Mouse (Mus musculus) liver, embryonic 13.5 days (tissue): Measurements from ENCODE around the gene Zbtb48. TPM values are rescaled to one million over a fixed set of nuclear protein-coding genes. Genes with fewer than 3 reads are reported as not detected.

Experiments used
- ATAC-seq: fragments of 200-750 bp; cut with Nextera tagmentation; 2 replicates; pipeline ENCODE4 v1.8.0; 2017; ENCODE audit warnings: low read depth, mild to moderate bottlenecking, moderate number of reproducible peaks, moderate library complexity
- DNase-seq: peaks from one replicate; pipeline ENCODE4 v3.0.0; 2022
- H3K27ac ChIP-seq: fragments of 300-500 bp; sonication (generic); 2 replicates; pipeline ENCODE4 v1.5.1; 2015; ENCODE audit warnings: moderate library complexity, mild to moderate bottlenecking, inconsistent platforms
- H3K27me3 ChIP-seq: fragments of 300-500 bp; sonication (generic); 2 replicates; pipeline ENCODE4 v1.6.1; 2015; ENCODE audit warnings: mild to moderate bottlenecking, inconsistent platforms
- H3K36me3 ChIP-seq: fragments of 300-500 bp; sonication (generic); 2 replicates; pipeline ENCODE4 v1.6.1; 2015; ENCODE audit warnings: mild to moderate bottlenecking, inconsistent platforms
- H3K4me1 ChIP-seq: fragments of 300-500 bp; sonication (generic); replicated peaks from 2 replicates; pipeline ENCODE4 v1.6.1; 2015; ENCODE audit warnings: inconsistent platforms
- H3K4me2 ChIP-seq: fragments of 300-500 bp; sonication (generic); 2 replicates; pipeline ENCODE4 v1.6.1; 2015; ENCODE audit warnings: inconsistent platforms, mild to moderate bottlenecking, moderate library complexity
- H3K4me3 ChIP-seq: fragments of 300-500 bp; sonication (generic); replicated peaks from 2 replicates; pipeline ENCODE4 v1.5.1; 2015; ENCODE audit warnings: mild to moderate bottlenecking, inconsistent platforms
- H3K9ac ChIP-seq: fragments of 300-500 bp; sonication (generic); 2 replicates; pipeline ENCODE4 v1.6.1; 2015; ENCODE audit warnings: mild to moderate bottlenecking, inconsistent platforms
- H3K9me3 ChIP-seq: fragments of 300-500 bp; sonication (generic); replicated peaks from 2 replicates; pipeline ENCODE4 v1.6.1; 2016; ENCODE audit warnings: inconsistent platforms
- whole genome bisulfite sequencing: fragments of 180-500 bp; shearing (Covaris S2); methylation state at CpG from one replicate; pipeline ENCODE4 v1.1.7; 2015; ENCODE audit not compliant: insufficient replicate concordance; 5-methylcytosine and 5-hydroxymethylcytosine counted together
- polyA plus RNA-seq: library from polyadenylated mRNA; unstranded; fragments of >200 nt; fragmentation: Nextera tagmentation; extraction: Ambion mirVana; gene quantifications from 2 replicates; pipeline ENCODE4 v1.2.1, GENCODE M21; 2015

The Zbtb48 gene
- polyA plus RNA-seq, 1 experiment from 2014 or later, result 7.2 TPM

DNA sequence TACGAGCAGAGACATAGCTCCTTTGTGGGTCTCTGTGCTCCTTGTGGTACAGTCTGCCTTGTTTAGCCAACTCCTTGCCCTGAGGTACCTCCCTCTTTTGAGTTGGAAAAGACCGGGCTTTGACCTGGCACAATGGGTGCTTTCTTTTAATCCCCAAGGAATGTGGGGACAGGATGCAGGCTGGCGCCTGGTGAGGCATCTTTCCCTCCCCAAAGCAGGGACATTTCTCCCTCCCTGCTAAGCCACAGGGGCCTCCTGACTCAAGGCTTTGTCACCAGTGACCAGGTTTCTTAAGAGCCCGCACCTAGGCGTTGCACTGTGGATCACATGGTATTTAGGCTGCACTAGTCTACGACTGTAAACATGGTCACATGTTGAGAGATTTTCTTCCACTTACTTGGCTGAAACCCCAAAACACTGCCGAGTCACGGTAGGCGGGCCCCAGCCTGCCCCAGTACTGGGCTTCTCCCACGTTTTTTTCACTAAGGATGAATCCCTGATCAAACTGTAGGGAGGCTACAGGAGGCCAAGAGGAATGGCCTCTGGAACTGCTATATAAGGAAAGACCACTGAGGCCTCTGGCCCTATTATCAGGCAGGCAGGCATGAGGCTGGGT lies 17.3 kb downstream of the Zbtb48 start:
- H3K27ac ChIP-seq, result peak overlapping the region; percentile 88
- peak overlapping the region; percentile 86 for H3K9ac ChIP-seq
- under 1% methylated on average over 10 of the region's 10 CpGs for WGBS
- H3K4me1 ChIP-seq, result peaks cover 73% of the 10 kb centered on the region
- H3K4me2 ChIP-seq, result peak overlapping the region; percentile 100
- DNase-seq, result peak; percentile 57
- peak; percentile 69 for ATAC-seq
- peak overlapping the region; percentile 85 for H3K4me3 ChIP-seq
- H3K27me3 ChIP-seq, result peaks cover 21% of the 10 kb centered on the region
- no peaks in the 10 kb centered on the region for H3K9me3 ChIP-seq
- H3K36me3 ChIP-seq, result peaks cover 37% of the 10 kb centered on the region

DNA sequence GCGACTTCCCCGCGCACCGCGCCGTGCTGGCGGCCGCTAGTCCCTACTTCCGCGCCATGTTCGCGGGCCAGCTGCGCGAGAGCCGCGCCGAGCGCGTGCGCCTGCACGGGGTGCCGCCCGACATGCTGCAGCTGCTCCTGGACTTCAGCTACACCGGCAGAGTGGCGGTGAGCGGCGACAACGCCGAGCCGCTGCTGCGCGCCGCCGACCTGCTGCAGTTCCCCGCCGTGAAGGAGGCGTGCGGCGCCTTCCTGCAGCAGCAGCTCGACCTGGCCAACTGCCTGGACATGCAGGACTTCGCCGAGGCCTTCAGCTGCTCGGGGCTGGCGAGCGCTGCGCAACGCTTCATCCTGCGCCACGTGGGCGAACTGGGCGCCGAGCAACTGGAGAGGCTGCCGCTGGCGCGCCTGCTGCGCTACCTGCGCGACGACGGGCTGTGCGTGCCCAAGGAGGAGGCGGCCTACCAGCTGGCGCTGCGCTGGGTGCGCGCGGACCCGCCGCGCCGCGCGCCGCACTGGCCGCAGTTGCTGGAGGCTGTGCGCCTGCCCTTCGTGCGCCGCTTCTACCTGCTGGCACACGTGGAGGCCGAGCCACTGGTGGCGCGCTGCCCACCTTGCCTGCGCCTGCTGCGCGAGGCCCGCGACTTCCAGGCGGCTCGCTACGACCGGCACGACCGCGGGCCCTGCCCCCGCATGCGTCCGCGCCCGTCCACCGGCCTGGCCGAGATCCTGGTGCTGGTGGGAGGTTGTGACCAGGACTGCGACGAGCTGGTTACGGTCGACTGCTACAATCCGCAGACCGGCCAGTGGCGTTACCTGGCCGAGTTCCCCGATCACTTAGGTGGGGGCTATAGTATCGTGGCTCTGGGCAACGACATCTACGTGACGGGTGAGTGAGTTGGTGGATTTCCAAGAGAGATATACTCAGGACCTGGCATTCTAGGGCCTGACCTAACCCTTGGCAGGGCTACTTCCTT lies 18.1 kb downstream of the Zbtb48 start:
- WGBS, result under 1% methylated on average over 115 of the region's 115 CpGs
- peak overlapping the region; percentile 100 for H3K4me2 ChIP-seq
- H3K4me1 ChIP-seq, result peaks cover 73% of the 10 kb centered on the region
- H3K27me3 ChIP-seq, result peaks cover 21% of the 10 kb centered on the region
- ATAC-seq, result peak; percentile 60
- H3K9me3 ChIP-seq, result no peaks in the 10 kb centered on the region
- H3K4me3 ChIP-seq, result peak overlapping the region; percentile 85
- peak overlapping the region; percentile 86 for H3K9ac ChIP-seq
- H3K27ac ChIP-seq, result peak overlapping the region; percentile 88
- DNase-seq, result no peak
- peaks cover 29% of the 10 kb centered on the region for H3K36me3 ChIP-seq

DNA sequence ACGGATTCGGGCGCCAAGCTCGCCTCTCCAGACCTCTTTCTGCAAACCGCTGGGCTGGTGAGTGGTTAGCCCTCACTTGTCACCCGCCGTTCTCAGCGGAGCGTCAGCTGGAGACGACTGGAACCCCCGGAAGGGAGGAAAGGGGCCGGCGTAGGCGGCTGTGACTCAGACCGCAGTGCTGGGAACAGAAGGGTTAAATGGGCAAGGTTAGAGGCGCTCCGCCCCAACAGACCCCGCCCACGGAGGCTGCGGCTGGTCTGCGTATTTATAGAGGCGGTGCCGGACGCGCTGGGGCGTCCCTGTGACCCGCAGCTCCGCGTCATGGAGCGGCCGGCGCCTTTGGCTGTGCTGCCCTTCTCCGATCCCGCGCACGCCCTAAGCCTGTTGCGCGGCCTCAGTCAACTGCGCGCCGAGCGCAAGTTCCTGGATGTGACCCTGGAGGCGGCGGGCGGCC lies 18.8 kb downstream of the Zbtb48 start, which contains the start of gene Klhl21:
Gene Klhl21, plus strand, starts transcription at position 182 of the 454 bp plus-strand sequence.
- Histone ChIP-seq H3K36me3 (peaks cover 22% of the 10 kb centered on the region), H3K4me2 (peak within 1 kb of the TSS; percentile 100), H3K9me3 (no peaks in the 10 kb centered on the region), H3K27me3 (peaks cover 21% of the 10 kb centered on the region), H3K4me1 (peaks cover 73% of the 10 kb centered on the region), H3K27ac (peak within 1 kb of the TSS; percentile 88), H3K4me3 (peak within 1 kb of the TSS; percentile 85), H3K9ac (peak within 1 kb of the TSS; percentile 86)
- DNase-seq (peak; percentile 89), ATAC-seq (peak; percentile 86)
- under 1% methylated on average over 45 of the region's 45 CpGs for WGBS

DNA sequence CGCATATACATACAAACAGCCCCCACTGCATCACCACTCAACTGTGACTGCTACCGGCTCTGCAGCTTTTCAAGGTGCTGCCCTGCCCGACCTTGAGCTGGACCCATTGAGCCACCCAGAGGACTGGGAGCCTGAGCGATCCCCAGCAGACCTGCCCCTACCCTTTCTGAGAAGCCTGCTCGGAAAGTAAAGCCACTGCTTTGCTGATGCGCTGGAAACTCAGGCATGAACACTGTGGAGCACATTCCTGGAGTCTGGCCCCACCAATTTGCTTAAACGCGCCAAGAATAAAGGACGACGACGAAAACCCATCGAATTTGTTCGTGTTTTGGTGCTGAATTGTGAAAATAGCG lies 19.3 kb downstream of the Zbtb48 start:
- Histone ChIP-seq H3K9me3 (no peaks in the 10 kb centered on the region), H3K4me1 (peaks cover 68% of the 10 kb centered on the region), H3K9ac (peak overlapping the region; percentile 86), H3K27ac (no peak overlapping the region), H3K36me3 (peaks cover 18% of the 10 kb centered on the region), H3K4me2 (peak overlapping the region; percentile 100), H3K4me3 (peak overlapping the region; percentile 85), H3K27me3 (peaks cover 21% of the 10 kb centered on the region)
- no peak for ATAC-seq
- under 1% methylated on average over 14 of the region's 14 CpGs for WGBS
- DNase-seq, result no peak

DNA sequence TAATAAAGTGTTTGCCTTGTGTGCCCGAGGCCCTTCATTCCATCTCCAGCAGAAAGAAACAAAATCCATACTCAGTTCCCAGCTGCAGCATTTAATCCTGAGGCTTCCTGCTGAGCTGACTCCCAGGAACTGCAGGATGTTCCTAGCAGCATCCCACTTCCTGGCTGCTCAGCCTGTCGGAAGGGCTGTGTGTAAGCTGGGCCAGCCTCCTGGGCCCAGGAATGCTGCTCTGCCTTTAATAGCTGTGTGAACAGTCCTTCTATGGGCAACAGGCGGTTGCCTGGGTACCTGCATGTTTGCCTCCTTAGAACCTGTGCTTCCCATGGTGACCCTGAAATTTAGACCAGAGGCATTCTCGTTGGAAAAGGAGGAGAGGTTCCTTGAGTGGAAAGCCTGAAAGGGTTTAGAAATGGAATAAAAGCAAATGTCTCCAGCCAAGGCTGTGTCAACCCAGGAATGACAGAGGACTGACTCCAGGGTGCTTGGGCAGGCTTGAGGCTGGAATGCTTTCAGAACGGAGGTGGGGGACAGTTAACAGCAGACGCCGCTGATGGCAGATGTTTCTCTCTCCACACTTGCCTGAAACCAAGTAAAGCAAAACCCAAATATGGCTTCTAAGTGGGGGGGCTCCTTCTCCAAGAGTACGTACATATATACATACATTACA lies 19.9 kb downstream of the Zbtb48 start:
- H3K4me3 ChIP-seq, result peak overlapping the region; percentile 85
- peak overlapping the region; percentile 86 for H3K9ac ChIP-seq
- H3K36me3 ChIP-seq, result peaks cover 13% of the 10 kb centered on the region
- peaks cover 21% of the 10 kb centered on the region for H3K27me3 ChIP-seq
- H3K9me3 ChIP-seq, result no peaks in the 10 kb centered on the region
- H3K27ac ChIP-seq, result no peak overlapping the region
- no peak for DNase-seq
- no peak for ATAC-seq
- 33% methylated on average over 8 of the region's 8 CpGs for WGBS
- H3K4me2 ChIP-seq, result peak overlapping the region; percentile 100
- H3K4me1 ChIP-seq, result peaks cover 63% of the 10 kb centered on the region

DNA sequence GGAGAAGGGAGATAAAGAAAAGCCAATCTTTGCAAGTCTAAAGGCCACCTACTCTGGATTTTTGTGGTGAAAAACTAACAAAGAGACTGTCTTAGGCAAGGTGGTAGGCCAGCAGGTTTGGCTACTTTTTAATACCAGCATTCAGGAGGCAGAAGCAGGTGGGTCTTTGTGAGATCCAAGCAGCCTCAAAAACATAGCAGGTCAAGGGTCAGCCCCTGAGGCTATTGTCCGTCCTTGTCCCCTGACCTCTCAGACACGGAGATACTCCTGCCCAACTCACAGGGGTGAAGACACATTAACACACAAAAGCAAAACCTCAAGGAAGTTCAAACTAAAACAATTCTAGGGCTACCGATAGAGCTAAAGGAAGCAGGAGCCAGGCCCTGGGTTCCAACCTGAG lies 20.7 kb downstream of the Zbtb48 start:
- 47% methylated on average over 3 of the region's 3 CpGs for WGBS
- ATAC-seq, result no peak
- no peaks in the 10 kb centered on the region for H3K9me3 ChIP-seq
- H3K4me3 ChIP-seq, result no peak overlapping the region
- H3K27ac ChIP-seq, result no peak overlapping the region
- H3K27me3 ChIP-seq, result peaks cover 21% of the 10 kb centered on the region
- peaks cover 5% of the 10 kb centered on the region for H3K36me3 ChIP-seq
- DNase-seq, result no peak
- no peak overlapping the region for H3K4me2 ChIP-seq
- H3K4me1 ChIP-seq, result peaks cover 55% of the 10 kb centered on the region
- no peak overlapping the region; the same call in 1 of the 2 replicates for H3K9ac ChIP-seq

DNA sequence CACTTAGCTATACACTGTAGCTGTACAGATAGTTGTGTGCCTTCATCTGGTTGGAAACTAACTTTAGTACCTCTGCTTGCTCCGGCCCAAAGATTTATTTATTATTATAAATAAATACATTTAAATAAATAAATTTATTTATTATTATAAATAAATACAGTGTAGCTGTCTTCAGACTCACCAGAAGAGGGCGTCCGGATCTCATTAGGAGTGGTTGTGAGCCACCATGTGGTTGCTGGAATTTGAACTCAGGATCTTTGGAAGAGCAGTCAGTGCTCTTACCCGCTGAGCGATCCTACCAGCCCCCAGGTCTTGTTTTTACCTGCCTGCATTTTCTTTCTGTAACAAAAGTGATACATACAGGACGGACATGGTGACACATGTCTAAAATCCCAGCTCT lies 21.3 kb downstream of the Zbtb48 start:
- 52% methylated on average over 6 of the region's 6 CpGs for WGBS
- no peak for ATAC-seq
- H3K27me3 ChIP-seq, result peaks cover 21% of the 10 kb centered on the region
- H3K4me2 ChIP-seq, result no peak overlapping the region
- DNase-seq, result no peak
- no peak overlapping the region for H3K27ac ChIP-seq
- H3K4me1 ChIP-seq, result peaks cover 48% of the 10 kb centered on the region
- H3K9ac ChIP-seq, result no peak overlapping the region
- no peak overlapping the region for H3K4me3 ChIP-seq
- H3K36me3 ChIP-seq, result no peaks in the 10 kb centered on the region
- H3K9me3 ChIP-seq, result no peaks in the 10 kb centered on the region

DNA sequence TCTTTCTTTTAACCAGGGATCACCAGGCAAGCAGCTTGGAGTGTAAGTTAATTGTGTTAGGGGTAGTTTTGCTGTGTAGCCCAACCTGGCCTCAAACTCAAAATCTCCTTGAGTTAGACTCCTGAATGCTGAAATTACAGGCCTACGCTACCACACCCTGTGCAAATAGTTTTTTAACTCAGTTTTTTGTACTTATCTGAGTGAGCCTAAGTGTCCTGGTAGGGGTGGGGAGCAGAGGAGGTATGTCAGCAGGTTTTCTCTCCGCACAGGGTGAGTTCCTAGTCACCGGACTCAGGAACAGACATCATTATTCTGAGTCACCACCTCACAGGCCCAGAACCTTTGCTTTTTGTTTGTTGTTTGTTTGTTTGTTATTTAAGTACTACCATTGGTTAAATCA lies 25.4 kb downstream of the Zbtb48 start:
- Histone ChIP-seq H3K9me3 (no peaks in the 10 kb centered on the region), H3K4me1 (peaks cover 30% of the 10 kb centered on the region), H3K4me2 (no peak overlapping the region), H3K36me3 (no peaks in the 10 kb centered on the region), H3K9ac (no peak overlapping the region), H3K27ac (no peak overlapping the region), H3K27me3 (peaks cover 9% of the 10 kb centered on the region), H3K4me3 (no peak overlapping the region)
- 69% methylated on average over 3 of the region's 3 CpGs for WGBS
- DNase-seq (no peak), ATAC-seq (no peak)

DNA sequence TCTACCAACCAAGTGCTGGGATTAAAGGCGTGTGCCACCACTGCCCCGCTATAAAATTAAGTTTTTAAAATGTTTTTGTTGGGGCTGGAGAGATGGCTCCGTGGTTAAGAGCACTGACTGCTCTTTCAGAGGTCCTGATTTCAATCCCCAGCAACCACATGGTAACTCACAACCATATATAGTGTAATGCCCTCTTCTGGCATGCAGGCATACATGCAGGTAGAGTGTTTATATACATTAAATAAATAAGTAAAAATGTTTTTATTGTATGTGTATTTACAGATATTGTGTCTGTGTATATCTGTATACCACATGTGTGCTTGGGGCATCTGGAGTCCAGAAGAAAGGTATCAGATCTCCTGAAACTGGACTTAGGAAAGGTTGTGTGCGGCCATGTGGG lies 26.1 kb downstream of the Zbtb48 start:
- H3K9me3 ChIP-seq, result no peaks in the 10 kb centered on the region
- 66% methylated on average over 4 of the region's 4 CpGs for WGBS
- ATAC-seq, result no peak
- H3K4me3 ChIP-seq, result no peak overlapping the region
- no peak overlapping the region for H3K27ac ChIP-seq
- no peak overlapping the region for H3K4me2 ChIP-seq
- no peak overlapping the region for H3K9ac ChIP-seq
- H3K27me3 ChIP-seq, result peaks cover 1% of the 10 kb centered on the region; the same call in 1 of the 2 replicates
- peaks cover 24% of the 10 kb centered on the region for H3K4me1 ChIP-seq
- H3K36me3 ChIP-seq, result no peaks in the 10 kb centered on the region
- DNase-seq, result no peak

DNA sequence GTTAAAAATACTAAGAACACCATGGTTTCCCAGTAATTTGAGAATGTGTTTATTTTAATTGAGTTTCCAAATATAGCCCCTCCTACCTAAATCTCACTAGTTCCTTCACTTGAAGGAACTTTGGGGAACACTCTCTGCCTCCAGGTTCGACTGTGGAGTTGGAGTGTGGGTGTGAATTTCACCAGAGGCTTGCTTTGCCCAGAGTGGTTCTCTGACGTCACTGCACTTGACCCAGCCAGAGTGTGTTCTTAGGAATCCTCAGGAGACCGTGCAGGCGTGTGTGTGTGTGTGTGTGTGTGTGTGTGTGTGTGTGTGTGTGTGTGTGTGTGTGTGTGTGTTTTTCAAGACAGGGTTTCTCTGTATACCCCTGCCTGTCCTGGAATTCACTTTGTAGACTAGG lies 26.6 kb downstream of the Zbtb48 start:
- H3K4me1 ChIP-seq, result peaks cover 22% of the 10 kb centered on the region
- no peaks in the 10 kb centered on the region for H3K27me3 ChIP-seq
- no peaks in the 10 kb centered on the region for H3K36me3 ChIP-seq
- DNase-seq (no peak), ATAC-seq (no peak)
- no peak overlapping the region for H3K9ac ChIP-seq
- 56% methylated on average over 4 of the region's 4 CpGs for WGBS
- H3K9me3 ChIP-seq, result no peaks in the 10 kb centered on the region
- no peak overlapping the region for H3K4me3 ChIP-seq
- H3K4me2 ChIP-seq, result no peak overlapping the region
- no peak overlapping the region for H3K27ac ChIP-seq

DNA sequence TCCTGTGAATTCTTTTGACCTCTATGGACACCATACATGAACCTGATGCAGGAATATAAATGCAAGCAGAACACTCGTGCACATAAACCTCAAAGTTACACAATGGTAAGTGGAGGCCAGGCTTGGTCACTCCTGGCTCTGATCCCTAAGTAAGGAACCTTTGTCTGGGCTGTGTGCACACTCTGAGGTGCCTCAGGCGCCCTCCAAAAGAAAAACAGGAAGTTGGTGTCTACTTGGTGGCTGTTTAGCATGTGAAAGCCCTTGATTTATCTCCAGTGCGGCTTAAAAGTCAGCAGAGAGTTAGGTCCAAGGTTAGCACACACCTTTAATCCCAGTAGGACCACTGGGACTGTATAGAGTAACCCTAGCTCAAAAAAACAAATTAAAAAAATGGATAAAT lies 28.0 kb downstream of the Zbtb48 start:
- WGBS, result 21% methylated on average over 3 of the region's 3 CpGs
- no peak overlapping the region for H3K4me2 ChIP-seq
- H3K9me3 ChIP-seq, result no peaks in the 10 kb centered on the region
- peaks cover 30% of the 10 kb centered on the region for H3K4me1 ChIP-seq
- H3K27ac ChIP-seq, result no peak overlapping the region
- H3K27me3 ChIP-seq, result peaks cover 9% of the 10 kb centered on the region
- H3K36me3 ChIP-seq, result no peaks in the 10 kb centered on the region
- no peak overlapping the region for H3K4me3 ChIP-seq
- DNase-seq, result no peak
- H3K9ac ChIP-seq, result no peak overlapping the region
- ATAC-seq, result no peak
